Mouse (Mus musculus): ENCODE measurements at regions not wholly inside any gene's neighbourhood (a gene's known extent, or its start where the extent isn't known, plus 50 kb on each side); places are given as distances from the start of the nearest gene placed in this dataset.
"Not testable (repeated sequence)": the region's sequence is repeated elsewhere in the genome, so short reads cannot be mapped to it uniquely, and the experiment has no call there.

DNA sequence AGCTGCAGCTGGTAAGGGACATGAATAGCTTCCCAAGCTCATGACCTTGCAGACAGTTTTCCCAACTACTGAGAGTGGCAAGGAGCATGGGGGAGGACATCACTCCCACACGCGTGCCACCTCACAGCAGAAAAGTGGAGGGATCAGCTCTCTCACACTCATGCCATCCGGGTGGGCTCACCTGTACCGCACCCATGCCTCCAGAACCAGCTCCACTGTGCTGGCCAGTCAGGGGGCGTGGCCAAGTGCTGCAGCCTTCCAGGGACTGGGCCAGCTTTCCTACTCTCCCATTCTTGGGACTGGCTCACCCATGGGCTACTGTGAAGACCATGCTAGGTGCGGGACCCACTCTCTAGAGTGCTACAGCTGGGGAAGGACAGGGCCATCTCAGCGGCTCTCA is 88.4 kb upstream of the Klf13 start:
- DNase-seq = no peak

DNA sequence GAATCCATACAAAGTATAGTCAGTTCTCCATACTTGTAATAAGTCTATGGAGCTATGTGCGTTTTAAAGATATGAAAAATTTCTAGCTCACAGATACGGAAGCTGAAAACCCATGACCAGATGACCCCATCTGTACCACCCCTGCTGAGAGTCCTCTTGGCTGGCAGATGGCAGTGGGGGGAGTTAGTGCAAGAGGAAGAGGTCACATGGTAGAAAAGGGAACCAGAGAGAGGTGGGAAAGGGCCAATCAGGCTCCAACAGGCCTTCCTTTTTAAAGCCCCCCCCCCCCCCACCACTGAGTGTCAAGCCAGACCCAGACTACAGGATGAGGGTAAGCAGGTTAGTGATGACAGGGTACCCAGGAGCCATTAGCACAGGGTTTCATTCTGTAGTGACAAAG is 86.4 kb upstream of the Klf13 start:
- no peak for DNase-seq

DNA sequence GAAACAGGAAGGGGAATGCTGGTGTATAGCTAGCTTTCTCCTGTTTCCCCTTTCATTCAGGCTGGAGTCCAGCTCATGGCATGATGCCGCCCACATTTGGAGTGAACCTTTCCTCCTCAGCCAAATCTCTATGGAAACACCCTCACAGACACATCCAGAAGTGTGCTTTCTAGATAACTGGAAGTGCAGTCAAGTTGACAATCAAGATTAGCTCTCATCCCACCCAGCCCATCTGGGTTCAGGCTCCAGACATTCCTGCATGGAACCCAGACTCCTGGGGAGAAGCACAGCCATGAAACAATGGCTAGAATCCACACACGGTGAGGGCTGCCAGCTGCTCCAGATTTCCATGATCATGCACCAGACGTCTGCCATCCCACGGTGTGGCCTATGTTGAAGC is 85.5 kb upstream of the Klf13 start:
- DNase-seq = peak; percentile 65

DNA sequence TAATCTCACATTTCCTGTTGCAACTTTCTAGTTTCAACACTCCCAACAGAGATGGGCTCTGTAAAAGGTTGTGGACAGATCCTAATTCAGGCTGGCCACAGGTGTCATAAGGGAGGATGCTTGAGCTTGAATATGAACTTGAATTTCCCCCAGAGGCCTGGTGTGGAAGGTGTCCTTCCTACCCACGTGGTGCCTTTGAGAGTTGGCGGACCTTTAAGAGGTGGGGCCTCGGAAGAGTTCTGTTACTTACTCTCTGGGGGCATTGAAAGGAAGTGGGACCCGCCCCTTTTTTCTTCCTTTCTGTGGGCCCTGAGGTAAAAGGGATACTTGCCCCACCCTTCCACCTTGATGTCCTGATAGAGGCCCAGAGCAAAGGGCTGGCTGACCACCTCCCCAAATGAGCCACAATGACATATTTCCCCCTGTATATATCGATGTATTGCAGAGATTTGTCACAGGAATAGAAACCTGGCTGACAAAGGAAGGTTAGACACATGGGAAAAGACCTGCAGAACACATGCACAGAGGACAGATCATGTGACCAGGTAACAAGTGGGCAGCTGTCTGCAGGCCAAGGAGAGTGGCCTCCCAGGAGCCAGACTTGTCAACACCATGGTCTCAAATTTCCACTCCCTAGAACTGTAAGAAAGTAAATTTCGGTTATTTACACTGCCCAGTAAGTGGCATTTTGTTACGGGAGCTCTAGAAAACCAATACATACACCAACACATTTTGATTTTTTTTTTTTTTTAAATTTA is 84.2 kb upstream of the Klf13 start:
- no peak for DNase-seq

DNA sequence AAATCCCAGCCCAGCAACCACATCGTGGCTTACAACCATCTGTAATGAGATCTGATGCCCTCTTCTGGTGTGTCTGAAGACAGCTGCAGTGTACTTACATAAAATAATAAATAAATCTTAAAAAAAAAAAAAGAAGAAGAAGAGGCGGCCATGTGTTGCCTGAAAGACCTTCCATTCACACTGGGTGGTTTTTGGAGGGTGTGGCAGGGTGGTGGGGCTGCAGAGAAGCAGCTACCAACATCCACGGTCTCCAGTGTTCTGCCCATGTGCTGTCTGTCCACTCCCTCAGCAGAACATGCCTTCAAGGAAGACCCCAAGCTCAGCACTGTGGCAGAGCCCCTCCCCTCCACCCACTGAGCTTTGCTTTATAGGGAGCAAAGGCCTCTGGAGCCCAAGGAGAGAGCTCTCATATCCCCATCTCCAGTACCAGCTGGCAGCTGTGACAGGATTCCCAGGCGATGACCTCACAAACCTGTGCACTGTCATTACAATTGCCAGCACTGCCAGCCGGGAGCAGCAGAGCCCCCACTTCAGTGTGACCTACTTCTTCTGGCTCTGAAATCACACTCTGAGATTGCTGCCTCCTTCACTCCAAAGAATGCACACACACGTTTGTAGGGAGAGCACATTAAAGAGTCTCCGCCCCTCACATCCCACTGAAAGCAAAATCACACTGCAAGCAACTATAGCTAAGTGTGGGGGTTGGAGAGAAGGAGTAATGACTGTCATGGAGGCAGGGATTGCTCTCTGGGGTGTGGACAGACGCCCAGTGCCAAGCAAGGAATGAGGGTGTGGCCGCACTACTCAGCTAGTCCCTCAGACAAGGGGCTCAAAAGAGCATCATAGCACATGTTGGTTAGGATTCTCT is 82.8 kb upstream of the Klf13 start:
- peak; percentile 46 for DNase-seq

DNA sequence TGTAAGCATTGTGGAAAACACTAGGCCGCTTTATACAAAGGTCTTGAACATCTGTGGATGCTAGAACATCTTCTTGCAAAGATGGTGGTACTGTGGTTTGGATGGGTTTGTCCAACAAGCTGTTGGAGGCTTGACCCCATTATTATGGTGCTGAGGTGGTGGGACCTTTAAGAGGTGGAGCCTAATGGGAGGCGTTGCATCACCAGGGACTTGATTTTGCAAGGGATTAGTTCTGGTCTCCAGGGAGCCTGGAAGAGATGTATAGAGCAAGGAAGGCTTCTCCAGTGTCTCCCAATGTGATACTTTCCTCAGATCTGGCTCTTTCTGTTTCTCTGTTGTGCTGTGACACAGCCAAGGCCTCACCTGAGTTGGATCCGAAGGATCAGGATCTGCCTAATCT is 79.4 kb upstream of the Klf13 start:
- no peak for DNase-seq

DNA sequence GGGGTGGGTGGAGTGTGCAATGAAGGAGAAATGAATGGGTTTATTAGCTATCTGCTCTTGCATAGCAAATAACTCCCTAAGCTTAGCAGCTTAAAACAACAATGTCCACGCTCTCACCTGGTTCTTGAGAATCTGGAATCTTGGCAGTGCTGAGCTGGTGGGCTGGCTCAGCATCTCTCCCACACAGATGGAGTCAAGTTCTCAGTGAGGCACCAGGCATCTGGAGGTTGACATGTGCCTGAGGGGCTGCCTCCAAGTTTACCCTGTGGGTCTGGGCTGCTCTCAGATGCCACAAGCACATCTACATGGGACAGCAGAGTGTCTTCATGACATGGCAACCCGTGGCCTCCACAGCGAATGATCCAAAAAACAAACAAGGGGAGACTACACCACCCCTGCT is 78.2 kb upstream of the Klf13 start:
- no peak for DNase-seq

DNA sequence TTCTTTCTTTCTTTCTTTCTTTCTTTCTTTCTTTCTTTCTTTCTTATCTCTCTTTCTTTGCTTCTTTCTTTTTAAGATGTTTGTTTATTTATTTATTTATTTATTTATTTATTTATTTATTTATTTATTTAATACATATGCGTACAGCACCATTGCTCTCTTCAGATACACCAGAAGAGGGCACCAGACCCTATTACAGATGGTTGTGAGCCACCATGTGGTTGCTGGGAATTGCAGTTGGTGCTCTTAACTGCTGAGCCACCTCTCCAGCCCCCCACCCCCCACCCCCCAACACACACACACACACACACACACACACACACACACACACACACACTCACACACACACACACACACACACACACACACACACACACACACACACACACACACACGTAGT is 76.4 kb upstream of the Klf13 start:
- not testable (repeated sequence) for DNase-seq

DNA sequence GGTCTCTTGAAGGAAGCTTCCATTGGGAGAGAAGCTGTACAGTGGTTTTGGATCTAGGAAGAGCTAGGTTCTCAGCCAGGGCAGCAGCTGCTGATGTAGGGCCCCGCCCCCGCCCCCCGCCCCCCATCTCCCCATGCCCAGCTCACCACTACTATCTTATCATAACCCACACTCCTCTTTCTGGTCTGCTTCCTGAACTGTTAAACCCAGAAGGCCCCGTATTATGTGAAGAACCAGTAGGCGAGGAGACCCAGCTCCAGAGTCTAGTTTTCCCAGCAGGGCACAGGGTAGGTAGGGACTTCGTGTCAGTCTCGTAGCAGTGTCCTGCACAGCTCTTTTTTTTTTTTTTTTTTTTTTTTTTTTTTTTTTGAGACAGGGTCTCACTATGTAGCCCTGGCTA is 75.5 kb upstream of the Klf13 start:
- DNase-seq = no peak

DNA sequence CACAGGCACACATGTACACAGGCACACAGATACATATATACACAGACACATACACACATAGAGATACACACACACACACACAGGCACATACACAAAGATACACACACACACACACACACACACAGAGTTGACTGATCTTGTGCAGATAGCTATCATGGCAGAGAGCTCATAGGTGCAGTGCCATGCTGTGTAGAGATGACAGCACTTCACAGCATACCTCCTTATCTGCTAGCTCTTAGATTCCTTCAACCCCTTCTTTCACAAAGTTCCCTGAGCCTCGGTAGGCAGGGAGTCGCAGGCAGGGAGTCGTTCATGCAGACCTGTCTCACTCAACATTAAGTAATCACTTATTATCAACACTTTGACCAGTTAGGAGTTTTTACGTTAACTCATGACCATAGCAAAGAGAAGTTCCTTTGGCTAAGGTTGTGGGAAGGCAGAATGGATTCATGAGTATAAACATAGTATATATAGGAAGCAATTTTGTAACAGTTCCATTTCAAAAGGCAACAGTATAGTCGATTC is 74.4 kb upstream of the Klf13 start:
- DNase-seq = no peak

DNA sequence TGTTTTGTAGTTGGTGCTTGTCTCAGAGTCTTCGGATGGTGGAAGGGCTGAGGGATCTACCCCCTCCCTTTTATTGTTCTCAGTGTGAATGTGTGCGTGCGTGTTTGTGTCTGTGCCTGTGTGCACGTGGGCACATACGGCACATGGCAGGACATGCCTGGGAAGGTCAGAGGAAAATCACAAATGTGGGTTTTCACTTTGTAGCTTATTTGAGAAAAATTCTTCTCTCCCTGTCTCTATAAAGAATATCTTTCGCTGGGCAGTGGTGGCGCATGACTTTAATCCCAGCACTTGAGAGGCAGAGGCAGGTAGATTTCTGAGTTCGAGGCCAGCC is 73.5 kb upstream of the Klf13 start:
- DNase-seq = no peak

DNA sequence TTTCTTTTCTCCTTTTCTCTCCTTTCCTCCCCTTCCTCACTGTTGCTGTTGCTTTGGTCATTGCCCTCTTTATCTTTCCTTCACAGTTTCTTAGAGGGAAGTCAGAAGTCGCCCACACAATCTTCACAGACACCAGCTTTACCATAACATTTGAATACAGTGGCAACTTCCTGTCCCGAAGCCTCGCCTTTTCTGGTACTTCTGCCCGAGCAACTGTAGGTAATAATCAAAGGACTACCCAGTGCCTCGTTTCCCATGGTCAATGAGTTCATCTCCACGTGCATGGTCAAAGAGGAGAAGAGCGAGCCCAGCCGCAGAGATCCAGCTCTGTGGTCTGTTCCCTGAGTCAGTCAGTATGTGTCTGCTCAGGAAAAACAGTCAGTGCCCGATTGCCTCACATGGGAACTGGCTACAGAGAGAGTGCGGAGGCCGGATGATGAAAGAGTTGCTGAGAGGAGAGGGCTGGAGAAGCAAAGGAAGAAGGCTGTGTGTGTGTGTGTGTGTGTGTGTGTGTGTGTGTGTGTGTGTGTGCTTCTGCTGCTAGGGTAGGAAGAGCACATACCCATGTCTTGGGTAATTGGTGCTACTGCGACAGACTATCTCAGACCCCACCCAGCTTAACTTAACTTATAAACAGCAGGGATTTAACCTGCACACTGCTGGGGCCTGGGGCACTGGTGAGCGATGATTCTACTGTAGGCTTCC is 73.0 kb upstream of the Klf13 start:
- no peak for DNase-seq

DNA sequence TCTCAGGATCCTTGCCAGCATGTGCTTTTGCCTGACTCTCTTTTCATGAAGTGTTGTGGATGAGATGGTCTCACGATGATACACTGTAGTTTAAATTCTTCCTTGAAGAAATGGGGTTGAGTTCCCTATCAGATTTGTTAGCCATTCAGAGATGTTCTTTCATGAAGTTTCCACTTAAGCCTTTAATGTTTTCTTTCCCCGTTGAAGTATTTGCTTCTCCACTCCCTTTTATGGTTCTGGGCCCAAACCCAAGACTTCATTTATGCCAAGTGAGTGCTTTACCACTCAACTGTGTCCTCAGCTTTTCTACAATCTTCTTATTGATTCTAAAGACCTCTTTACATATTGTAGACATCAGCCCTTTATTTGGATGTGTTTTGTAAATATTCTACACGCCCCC is 71.9 kb upstream of the Klf13 start:
- DNase-seq = no peak

DNA sequence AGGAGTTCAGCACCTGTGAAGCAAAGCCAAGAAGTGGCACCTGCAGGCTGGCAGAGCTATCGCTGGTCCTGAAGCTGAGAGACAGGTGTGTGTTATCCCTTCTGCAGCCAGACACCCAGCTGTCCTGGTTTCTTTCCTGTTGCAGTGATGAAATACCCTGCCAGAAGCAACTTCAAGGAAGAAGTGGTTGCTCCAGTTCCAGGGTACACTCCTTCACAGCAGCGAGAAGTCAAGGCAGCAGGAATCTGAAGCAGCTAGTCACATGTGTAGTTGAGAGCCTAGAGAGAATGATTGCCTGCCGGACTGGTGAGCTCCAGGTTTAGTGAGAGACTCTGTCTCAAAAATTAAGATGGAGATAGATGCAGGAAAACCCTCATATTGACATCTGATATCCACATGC is 69.1 kb upstream of the Klf13 start:
- no peak for DNase-seq

DNA sequence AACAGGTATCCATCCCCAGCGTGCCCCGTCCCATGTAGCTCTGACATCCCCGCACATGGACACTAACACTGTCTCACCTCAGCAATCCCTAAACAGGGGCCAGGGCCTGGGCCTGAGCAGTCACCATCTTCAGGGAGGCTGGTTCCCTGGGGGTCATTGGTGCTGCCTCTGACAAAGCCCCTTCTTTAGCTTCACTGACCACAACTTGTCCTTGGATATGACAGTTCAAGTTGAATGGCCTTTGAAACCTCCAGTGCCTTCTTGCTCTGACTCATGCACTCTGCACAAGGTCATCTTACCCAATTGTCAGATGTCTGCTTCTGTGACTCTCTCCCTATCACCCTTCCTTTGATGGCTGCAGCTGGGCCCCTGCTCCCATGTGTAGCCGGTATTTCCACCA is 68.2 kb upstream of the Klf13 start:
- DNase-seq = no peak

DNA sequence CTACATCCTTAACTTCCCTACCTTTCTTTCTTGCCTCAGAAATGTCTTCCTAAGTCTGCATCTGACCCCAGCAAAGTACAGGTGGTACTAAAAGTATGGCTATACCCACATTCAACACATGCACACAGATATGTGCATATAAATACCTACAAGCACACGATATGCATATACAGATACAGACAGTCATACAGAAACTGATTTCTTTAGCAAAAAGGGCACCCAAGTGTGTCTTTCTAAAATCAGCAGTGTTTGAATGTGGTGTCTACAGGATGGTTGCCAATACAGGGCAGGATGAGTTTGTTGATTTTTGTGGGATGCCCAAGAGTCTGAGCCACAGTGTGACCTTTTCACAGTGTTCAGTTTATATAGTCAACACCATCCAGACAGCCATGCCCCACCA is 67.0 kb upstream of the Klf13 start:
- DNase-seq = no peak

DNA sequence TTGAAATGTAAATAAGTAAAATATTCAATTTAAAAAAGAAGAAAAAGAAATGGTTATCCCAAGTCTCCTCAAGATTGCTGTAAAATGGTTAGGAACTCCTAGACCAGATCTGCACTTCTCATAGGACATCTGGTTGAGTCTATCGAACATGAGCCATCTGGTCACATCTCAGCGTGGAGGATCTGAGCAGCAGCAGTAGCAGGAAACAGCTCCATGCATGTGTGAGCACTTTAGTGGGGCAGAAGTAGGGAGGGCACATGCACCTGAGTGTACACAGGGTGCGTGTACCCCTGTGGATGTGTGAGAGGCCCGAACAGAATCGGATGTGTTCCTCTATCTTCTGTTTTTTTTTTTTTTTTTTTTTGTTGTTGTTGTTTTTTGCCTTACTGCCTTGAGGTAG is 65.2 kb upstream of the Klf13 start:
- no peak for DNase-seq

DNA sequence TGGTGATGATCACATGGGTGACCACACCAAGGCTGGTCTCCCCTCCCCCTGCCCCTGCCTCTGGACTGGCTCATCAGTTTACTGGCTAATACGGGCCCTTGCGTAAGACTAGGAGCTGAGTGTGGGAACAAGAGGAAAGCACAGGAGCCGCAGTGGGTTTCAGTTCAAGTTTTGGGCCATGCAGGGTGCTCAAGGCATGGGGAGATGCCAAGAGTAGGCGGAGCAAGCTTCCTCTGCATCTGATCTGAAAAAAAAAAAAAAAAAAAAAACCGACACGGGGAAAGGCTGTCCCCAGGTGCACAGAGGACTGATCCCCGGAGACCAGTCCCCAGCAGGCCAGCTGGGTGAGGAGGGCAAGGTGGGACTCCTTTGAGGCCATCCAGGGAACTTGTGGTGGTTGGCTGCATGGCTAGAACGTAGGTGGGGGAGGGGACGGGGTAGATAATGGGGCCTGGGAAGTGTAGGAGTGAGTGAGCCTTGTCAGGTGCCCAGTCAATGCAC is 62.9 kb upstream of the Klf13 start:
- peak; percentile 17 for DNase-seq

DNA sequence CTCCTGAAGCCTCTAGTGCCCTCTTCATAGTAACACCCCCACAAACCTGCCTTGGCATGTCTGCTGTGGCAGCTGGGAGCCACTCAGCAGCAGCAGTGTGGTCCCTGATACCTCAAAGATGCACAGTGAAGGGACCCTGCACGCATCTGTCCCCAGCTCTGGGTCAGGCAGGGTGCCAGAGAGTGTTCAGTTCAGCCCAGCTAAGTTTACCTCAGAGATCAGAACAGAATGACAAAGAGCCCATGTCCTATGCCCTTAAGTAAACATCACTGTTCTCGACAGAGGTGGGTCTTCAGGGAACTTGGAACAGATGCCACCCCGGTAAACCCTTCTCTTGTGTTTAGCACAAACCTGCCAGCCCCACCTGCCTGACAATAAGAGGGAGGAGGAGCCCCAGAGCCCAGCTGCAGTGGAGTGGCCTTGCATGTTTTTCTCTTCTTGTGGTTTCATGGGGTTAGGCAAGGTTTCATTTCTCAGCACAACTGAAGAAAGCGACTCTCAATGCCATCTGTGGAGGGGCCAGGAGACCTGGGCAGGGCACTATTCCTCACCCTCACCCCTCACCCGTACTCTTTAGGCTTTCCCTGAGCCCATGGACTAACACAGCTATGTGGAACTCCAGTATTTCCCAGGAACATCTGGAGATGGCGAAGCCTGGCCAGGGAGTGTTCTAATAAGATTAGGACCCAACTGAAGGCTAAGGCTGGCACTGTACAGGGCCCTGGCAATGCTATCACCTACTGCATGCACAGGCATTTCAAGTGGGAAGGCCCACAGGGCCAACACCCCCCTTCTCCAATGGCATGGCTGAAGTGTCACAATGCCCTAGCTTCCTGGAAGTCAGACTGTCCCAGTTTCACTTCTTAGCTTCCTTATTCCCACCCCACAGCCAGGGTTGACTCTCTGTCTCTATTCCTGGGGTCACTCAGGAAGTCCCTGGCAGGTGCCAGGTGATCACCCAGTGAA is 60.6 kb upstream of the Klf13 start:
- DNase-seq = no peak

DNA sequence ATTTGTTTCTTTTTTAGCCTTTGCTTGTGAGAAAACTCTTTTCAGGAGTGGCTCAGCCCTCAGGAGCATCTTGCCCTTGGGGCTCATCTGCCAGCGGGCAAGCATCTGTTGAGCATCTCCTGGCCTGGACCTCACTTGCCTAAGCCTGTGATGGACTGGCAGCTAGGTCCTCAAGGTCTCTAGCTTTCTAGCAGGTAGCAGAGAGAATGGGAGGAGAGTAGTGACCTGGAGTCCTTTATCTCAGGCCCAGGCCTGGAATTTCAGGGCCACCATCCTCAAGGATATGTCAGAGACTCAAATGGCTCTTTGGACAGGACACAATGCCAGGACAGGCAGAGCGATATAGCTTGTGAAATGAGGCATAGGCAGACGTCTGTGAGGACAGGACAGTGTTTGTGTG is 59.3 kb upstream of the Klf13 start:
- no peak for DNase-seq

DNA sequence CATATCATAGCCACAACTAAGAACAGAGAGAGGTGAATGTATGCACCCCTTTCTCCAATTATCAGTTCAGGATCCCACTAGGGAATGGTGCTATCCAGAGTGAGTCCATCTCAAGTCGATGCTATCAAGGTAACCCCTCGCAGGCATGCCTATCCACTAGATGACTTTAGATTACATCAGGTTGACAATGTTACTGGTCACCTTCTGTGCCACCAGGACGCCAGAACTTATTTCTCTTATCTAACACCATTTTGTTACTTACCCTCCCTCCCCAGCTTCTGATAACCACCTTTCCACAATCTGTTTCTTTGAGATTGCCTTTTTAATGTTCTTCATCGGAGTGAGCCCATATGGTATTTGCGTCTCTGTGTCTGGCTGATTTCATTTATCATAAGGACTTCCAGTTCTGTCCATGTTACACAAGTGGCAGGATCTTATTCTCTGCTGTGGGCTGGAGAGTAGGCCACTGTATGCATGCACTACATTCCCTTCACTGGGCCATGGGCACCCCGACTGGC is 57.9 kb upstream of the Klf13 start:
- no peak for DNase-seq

All from right cerebral cortex, postnatal 14 days (tissue).